Mouse (Mus musculus) lung, postnatal 36 days (tissue): ENCODE measurements around the gene Prr15.

ENCODE experiments used
- DNase-seq: peaks from one replicate; pipeline ENCODE4 v3.0.0; 2022; ENCODE audit warnings: mixed read lengths

The Prr15 gene

GRCm38 (mm10) chr6:54325246-54325885 is at the start of gene Prr15:
Gene Prr15, plus strand, starts transcription at chr6:54325835.
- peak; percentile 14 for DNase-seq

- DNase-seq, result no peak
These were observed 48.4 kb upstream of the Prr15 start for GRCm38 (mm10) chr6:54277234-54277633.

DNA sequence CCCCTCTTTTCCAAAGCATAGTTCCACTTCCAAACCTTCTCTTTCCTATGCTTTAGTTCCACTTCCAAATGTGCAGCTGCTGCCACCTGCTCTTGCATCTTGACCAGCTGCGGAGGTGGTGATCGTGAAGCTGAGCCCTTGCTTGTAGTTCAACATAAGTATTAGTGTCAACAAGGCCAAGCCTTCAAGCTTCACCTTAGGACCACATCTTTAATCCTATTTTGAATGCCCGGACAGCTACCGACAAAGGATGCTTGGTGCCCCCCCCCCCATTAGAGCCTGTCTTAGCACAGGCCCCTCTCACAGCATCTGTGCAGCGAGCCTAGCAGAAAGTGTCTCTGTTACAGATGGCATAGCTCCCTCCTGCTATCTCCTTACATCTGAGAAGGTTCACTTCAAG is 47.8 kb upstream of the Prr15 start:
- DNase-seq, result no peak

DNA sequence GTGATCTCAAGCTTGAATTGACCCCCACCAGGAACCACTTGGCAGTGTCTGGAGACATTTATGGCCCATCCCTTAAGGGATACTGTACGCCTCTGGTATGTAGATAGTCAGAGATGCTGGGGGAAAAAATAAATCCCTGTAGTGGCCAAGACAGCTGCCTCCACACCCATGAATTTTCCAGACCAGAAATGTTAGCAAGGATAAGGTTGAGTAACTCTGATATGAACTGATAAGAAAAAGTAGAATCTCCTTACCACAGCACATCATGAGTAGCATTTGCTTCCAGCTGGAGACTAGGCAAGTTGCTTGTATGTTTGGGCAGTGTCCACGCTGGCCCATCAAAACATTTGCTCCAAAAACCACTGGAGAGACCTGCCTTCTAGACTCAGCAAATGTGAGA is 47.0 kb upstream of the Prr15 start:
- DNase-seq, result no peak

DNA sequence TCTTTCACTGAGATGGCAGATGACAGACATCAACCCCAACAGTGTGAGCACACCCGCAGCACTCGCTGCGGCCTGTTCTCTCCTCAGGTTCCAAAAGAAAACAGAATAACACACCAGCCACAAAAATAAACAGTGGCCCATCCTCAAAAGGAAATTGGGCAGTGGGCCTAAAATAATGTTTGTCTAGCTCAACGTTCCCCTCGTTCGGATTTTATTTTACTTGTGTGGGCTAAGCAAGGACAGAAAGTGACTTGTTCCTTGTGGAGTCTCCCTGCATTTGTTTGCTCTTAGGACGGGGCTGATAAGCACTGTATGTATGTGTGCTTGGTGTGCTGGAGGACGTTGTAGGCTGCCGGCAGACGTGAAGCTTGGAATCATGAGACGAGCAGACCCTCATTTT is 46.2 kb upstream of the Prr15 start:
- no peak for DNase-seq

DNA sequence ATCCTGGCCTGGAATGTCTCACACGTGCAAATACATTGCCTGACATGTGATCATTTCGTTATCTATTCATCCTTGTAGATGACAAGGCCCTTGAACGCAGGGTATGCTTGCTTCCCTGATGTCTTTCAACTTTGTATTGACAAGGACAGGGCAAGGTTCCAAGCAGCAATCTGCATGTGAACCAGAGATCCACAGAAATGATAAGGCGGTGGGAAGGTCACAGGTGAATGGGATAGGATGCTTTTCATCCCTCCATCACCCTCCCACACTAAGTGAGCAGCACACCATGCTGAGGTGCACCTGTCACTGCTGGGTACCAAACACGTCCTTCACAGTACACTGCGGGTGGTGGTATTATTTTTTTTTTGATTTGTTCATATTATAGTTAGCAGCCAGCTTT is 45.4 kb upstream of the Prr15 start:
- DNase-seq, result no peak

DNA sequence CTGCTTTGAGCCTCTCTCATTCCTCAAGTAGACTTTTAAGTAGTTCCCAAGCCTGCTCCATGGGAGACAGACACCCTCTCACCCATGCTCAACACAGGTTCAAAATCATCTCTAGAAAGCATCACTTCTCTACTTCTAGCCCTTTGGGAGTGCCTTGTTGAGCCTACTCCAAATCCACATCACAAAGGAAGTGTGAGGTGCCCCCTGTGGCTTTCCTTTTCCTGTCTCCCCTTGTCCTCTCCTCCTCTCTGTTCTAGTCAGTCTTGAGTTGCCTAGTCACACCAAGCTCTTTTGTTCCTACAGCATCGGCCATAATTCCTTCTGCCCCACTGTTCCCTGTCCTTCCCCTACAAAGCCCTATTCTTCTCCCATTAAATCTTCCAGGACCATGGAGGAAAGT is 42.3 kb upstream of the Prr15 start:
- DNase-seq, result no peak

- DNase-seq, result no peak
These were observed 41.4 kb upstream of the Prr15 start for GRCm38 (mm10) chr6:54284167-54284711.

DNA sequence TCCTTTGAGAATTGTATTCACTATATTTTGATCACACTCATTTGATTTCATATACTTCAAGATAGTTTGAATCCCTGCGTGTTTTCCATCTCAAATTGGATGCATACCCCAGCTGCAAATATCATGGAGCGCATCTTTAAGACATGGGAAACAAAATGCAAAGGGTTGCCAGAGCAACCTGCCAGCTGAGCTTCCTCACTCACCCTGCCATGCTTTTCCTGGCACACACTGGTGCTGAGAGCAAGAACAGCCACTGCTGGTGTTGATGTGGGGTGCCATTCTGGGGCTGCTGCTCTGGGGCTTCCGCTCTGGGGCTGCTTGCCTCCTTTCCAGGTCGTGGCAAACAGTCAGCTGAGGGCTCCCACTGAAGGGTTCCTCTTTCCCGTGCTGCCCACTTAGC is 38.8 kb upstream of the Prr15 start:
- DNase-seq, result no peak

- DNase-seq, result no peak
These were observed 35.7 kb upstream of the Prr15 start for GRCm38 (mm10) chr6:54289774-54290500.

GRCm38 (mm10) chr6:54297231-54297630 is 28.4 kb upstream of the Prr15 start:
- DNase-seq, result no peak

- peak; percentile 45 for DNase-seq
These were observed 26.2 kb upstream of the Prr15 start for GRCm38 (mm10) chr6:54299417-54299816.

DNA sequence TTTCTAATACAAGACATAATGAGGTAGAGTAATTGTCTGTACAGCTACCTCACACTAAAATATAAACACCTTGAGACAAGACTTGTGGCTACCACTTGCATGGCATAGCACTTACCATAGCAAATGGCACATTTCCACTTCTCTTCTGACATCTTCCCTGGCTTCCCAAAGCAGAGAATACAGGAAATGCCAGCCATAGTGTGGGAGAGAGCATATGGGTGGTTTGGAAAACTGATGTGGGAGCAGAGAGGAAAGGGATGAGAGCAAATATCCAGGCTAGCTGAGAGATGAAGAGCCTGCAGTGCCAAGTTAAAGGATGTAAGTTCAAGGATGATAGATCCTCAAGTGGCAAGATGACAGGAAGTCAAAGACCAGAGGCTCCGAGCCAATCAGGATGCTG is 19.9 kb upstream of the Prr15 start:
- DNase-seq, result no peak

DNA sequence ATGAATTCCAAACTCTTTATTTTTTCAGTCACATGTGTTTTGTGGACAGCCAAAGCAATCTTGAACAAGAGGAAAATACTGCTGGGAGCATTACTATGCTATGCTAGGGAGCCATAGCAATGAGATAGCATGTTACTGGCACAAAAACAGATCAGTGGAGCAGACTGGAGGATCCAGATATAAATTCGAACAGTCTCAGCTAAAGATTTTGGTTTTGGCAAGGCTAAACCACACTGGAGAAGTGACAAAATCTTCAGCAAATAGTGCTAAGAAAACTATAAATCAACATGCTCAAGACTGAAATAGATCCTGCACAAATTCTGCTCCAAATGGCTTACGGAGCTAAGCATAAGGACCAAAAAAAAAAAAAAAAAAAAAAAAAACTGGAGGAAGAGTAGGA is 12.6 kb upstream of the Prr15 start:
- no peak for DNase-seq

GRCm38 (mm10) chr6:54318618-54319017 is 7.0 kb upstream of the Prr15 start:
- DNase-seq, result no peak

DNA sequence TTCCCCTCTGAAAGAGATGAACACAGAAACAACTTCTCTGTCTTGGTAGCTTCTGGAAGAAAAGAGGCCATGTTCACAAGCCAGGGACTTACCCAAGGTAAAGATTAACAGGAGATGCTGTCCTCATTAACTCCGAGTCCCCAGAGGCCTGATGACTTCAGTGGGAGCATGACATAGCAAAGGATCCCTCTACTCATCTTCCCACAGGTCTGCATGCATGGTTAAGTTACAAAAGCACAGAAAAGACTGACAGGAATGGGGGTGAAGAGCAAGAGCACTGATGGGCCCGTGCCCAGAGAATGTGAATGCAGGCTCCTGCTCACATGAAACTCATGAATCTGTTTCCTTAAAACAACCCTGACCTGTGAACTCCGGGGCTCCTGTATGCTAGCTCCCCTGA is 6.4 kb upstream of the Prr15 start:
- no peak for DNase-seq

- no peak for DNase-seq
These were observed 5.4 kb upstream of the Prr15 start for GRCm38 (mm10) chr6:54320236-54320635.

DNA sequence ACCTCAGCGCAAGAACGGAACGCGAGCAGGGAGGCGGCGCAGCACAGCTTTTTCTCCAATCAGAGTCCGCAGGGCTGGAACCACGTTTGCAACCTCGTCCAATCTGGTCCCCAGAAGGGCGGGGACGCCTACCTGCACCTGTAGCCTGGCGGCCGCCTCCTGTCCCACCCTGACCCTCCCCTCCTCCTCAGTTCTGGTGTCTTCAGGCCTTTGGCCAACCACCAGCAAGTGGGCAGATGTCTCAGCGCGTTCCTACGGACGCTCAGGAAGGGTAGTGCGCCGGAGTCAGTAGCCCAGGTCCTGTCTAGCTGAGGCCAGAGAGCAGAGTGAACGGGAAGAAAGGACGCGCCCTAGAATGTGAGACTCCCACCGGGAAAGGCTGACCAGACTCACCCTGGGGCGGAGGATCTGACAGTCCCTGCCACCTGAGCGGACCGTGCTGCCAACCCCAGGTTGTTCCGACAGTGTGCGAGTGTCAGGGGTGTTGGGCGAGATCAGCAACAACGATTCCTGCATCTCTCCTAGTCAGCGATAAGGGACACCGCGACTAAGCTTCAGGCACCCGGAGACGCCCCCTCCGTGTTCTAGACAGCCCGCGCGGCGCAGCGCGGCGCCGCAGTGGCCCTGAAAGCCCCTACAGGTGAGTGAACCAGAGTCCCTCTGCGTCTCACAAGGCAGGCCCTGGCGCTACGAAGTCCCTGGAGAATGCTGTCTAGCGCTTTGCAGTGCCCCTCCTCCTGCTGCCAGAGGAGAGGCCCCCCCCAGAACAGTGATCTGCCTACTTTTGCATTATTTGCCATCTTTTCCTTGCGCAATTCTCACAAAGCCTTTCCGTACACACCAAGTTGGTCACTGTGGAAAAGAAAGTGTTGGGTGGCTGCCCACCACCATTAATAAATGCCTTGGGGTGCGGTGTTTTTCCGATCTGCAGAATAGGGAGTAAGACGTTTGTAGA is 1.3 kb downstream of the Prr15 start:
- DNase-seq, result peak; percentile 82

DNA sequence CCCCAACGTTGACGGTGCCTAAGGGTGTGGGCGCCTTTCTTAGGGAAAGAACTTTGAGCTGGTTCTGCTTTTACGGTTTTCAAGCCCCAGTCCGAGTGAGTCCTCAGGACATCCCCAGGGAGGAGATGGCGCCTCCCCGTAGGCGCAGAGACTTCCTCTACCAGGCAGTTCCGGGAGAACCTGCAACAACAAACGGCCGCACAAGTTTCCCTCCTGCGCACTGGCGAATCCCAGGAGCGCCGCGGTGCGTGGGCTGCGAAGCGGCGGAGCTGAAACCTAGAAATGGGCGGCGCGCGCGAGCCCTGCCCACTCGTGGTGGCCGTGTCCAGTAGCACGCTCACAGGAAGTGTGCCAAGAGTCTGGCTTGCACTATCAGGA is 2.0 kb downstream of the Prr15 start:
- DNase-seq, result peak; percentile 79

- DNase-seq, result no peak
These were observed 3.1 kb downstream of the Prr15 start for GRCm38 (mm10) chr6:54328783-54329182.

DNA sequence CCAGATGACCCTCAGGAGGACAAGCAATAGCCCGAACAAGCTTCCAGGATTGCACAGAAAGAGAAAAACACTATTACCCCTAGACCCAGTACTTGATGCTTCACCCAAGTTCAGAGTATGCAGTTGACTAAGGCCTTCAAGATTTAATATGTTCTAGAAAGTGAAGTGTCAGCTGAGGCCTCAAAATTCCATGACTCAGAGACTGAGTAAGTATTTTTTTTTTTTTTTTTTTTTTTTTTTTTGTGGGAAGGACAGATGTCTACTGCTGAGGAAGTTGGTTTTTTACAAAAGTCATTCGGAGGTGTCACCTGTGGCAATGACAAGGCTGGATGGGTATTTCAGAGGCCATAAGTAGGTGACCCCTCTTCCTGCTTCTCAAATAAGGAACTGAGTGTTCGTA is 4.0 kb downstream of the Prr15 start:
- DNase-seq, result no peak

DNA sequence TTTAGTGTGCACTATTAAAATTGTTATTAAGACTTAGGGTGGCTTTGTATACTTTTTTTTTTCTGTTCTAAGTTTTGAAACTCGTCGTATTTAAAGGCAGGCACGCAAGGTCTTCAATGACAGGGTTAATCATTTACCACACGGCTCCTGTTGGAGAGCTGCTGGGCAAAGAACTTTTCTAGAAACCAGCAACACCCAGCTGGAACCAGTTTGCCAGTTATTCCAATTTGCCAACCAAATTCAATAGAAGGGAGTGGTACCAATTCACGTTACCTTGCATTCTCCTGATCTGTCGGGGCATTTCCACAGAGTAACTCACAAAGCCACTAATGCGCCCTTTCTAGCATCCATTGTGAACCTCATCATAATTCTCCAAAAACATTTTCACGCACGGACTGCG is 4.5 kb downstream of the Prr15 start:
- DNase-seq, result peak; percentile 7

DNA sequence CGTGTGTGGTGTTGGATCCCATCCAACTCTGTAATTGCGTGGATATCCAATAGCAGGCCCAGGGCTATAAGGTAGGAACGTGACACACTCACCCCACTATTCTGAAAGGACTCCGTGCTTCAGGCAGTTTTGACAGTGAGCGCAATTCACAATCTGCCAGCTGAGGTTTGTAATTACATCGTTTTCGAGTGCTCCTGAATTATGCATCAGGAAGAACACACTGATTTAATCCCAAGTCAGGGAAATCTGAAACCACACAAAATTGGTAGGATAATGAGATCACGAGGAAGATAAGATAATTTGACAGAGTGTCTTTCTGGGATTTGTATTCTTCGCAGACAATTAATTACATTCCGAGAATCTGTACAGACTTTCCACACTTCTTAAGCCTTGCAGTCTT is 6.1 kb downstream of the Prr15 start:
- DNase-seq, result no peak
